Mouse (Mus musculus) frontal cortex, postnatal 25 days (tissue): ENCODE measurements around the gene Itga2.

ENCODE experiments used
- DNase-seq, 2 experiments: peaks; one replicate each; pipeline ENCODE4 v3.0.0; 2022; ENCODE audit warnings: low spot score in 2 of 2

The Itga2 gene

DNA sequence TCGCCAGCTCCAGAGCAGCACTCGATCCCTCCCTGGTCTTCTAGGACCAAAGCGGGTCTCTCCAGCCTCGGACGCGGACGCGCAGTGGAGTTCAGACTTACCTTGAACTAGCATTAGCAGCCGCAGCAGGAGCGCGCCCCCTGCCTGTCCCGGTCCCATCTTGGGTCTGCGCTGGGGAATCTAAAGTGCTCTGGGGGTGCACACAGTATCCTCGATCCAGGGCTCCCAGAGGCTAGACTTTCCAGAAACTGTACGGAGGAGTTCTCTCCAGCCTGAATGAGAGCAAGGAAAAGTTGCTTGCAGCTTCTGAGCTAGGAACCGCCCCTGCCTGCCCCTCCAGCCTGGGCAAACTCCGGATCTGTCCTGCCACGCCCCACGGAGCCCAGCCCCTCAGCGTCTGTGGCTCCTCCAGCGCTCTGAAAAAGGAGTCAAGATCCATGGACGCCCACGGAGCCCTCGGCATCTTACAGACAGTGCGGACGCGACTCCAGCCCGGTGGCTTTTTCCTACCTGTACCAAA is at the start of gene Itga2:
Itga2 (minus strand) TSS at position 326 of the 520 bp plus-strand sequence.
- peak; percentile 7 to 27 for DNase-seq

DNA sequence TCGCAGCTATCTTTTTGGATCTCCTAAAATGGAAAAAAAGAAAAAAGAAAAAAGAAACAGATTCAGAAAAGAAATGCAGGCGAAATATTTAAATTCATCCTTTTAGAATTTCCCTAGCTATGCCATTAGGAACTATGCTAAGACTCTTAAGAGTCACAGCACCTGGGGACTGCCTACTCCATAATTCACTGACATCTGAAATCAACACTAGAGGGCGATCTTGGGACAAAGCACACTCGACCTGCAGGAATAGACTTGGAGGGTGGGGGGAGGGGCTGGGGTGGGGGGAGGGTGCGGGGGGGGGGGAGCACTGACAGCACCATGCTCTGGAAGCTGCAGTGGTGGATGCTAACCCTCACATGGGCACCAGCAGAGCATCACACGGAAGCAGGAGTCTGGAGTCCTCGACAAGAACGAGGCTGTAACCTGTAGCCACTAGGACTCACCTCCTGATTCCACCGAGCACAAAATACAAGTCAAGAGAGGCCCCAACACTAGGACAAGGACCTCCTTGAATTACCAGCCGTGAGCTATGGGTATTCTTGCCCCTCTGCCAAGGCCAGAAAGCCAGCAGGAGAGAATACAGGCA is 49.0 kb upstream of the Itga2 start:
- DNase-seq, result no peak

DNA sequence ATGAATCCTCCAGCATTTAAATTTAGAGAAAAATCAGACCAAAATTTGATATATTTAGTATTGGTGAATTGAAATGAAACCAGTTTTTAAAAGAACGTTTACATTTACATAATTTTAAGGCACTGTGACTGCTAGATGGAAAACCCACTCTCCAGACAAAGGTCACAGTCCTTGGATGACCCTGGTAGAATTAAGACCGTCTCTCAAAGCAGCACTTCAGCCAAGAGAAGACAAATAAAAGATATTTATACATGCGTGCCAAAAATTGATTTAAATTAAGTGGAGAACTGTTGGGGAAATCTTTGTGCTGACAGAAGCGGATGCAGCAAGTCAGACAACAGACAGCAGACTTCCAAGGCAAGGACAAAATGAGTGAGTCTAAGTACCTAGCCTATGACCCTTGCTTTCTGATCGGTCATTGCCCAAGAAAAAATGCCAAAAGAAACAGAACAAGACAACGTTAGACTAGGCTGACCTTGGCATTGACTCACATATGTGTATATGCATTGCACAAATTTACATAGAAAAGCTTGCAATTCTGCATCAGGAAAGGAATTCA is 42.7 kb upstream of the Itga2 start:
- DNase-seq, result no peak

DNA sequence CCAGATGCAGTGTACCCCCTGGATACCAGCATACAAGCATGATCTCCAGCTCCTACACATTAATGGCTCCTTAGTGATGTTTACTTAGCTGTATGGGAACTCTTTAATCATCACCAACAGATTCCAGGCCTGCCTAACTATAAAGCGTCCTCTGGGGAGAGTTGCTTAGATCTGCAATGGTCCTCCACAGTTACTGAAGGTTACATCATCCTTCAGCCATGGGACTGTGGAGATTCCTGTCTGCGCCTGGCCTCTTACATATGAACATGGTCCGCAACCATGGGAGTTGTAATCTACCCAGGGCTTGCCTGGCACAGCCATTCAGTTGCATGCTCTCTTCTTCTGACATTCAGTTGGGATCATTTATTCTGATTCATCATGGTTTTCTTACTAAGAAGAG is 40.0 kb upstream of the Itga2 start:
- no peak for DNase-seq

DNA sequence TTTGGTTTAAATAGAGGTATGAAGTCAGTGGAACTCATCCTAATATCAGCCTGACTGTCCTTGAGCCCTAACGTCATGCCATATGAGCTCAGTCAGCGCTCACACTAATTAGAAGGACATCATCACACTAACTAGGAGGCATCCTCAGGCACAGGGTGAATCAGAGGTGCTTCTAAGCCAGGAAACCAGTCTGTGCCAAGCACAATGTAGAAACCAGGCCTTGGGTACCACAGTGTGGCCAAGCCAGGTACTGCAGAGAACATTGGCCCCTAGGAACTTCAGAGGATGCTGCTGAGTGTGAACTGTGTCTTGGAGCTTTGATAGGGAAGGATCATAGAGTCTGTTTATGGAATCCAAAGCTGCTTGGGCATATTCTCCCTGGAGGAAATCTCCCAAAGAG is 32.3 kb upstream of the Itga2 start:
- peak; percentile 77 to 85 for DNase-seq

DNA sequence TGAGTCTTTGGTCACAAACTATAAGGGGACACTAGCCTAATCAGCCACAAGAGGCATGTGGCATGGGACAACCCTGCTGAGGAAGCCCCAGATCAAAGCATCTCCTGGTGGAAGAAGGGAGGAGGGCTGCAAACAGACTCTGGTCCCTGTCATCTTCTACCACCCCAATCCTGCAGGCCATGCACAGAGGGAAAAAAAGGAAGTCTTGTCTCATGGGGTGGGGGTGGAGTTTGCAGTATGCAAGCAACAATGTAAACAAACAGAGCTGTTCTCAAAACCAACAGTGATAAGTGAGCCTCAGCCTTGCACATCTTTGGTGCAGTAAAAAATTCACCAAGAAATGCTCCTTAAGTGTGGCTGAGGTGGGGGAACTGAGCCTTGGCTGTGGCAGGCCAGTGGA is 22.6 kb upstream of the Itga2 start:
- no peak for DNase-seq

DNA sequence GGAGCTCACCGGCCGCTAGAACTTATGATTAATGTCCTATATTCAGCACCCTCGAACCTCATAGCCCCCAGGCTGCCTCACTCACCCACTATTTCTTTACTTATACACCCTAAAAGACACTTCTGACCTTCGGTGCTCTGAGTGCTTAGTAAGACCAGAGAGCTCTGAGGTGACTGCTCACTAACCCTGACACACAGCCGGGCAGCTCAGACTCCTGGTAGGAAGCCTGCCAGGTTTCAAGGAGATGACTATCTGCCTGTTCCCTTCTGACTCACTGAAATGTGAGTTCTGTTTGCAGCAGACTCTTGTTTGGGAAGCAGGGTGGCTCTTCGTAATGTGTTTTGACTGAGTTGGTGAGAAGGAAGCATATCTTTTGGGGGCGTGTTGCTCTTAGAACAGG is 1.6 kb upstream of the Itga2 start:
- no peak for DNase-seq

DNA sequence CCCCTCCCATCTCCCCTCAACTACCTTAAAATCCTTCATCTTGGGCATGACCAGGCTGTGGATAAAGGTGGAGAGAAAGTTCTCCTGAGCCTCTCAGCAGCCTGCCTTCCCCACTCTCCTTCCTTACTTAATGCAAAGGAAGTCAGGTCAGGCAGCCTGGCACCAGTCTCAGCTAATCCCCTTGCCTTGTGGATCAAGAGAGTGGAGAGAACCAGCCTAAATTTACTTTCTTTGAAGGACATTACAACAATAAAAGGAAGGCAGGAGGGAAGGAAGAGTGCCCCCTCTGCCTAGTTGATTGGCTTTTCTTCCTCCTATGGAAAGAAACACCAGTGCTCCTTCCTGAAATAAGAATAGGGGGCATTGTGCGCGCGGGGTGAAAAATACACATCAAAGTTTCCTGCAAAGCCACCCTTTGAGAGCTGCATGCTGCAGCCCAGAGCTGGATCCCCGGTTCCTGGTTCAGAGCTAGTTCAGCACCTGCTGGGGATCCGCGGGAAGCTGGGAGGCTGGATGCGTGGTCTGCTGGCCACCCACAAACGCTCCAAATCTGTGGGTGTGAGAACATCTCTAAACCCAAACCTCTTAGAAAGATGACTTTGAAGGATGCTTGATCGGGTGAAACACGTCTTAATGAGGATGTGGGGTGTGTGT is 777 bp downstream of the Itga2 start:
- DNase-seq, result no peak

DNA sequence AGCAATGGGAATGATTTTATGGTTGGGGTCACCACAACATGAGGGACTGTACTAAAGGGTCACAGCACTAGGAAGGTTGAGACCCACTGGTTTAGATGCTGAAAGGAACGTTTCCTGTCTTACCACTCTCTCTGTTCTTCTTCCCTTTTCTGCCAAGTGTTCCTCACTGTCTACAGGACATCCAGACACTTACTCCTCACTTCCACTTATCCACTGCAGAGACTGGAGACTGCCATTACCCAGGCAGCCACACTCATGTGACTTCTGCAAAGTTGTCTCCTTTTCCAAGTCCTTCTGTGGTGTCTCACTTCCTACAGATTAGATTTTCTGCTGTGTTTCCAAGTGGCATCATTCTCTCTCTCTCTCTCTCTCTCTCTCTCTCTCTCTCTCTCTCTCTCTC is 7.1 kb downstream of the Itga2 start:
- DNase-seq, result no peak

DNA sequence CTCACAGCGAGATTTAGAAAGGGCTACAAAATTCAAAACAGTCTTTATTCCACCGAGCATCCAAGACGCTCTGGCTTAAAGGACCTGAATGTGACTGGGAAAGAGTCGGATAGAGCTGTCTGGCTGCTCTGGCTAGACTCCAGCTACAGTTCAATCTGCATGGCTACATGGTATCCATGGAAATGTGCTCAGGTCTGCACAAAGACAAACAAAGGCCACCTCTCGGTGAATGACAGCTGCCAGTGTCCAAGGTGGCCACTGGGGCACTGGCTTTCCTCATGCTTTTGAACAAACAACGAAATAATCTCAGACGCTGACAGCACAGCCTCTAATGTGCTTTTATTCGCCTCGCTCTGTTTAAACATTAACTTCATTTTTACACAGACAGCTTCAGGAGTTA is 8.6 kb downstream of the Itga2 start:
- no peak for DNase-seq

DNA sequence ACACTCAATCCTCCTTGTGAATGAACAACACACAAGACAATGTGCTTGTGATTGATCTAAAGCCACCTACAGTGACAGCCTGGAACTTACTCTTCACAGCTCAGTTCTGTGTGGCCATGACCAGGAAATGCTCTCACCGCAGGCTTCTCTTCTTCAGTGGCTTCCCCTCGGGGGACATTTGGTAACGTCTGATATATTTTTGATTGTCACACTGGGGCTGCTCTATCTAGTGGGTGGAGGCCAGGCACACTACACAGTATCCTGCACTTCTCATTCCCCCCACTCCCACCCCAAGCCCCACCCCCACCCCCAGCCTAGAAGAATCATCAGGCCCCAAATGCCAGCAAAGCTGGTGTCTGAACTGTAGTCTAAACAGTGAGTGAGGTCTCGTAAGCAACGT is 16.1 kb downstream of the Itga2 start:
- DNase-seq, result no peak

DNA sequence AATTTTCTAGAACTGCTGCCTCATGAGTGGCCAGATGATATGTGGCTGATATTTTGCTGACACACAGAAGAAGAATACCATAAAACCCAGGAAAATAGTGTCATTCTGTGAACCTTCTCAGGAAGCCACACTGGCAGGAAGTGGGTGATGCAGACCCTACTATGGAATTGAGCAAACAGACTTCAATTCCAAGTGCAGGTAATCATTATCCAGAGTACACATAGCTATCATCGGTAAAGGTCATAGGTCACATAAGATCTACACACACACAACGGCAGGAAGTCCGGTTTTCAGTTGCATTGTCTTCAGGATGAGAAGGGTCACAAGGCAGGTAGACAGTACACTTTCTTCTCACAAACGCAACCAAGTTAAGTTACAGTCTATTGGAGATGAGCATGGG is 16.9 kb downstream of the Itga2 start:
- DNase-seq, result no peak

DNA sequence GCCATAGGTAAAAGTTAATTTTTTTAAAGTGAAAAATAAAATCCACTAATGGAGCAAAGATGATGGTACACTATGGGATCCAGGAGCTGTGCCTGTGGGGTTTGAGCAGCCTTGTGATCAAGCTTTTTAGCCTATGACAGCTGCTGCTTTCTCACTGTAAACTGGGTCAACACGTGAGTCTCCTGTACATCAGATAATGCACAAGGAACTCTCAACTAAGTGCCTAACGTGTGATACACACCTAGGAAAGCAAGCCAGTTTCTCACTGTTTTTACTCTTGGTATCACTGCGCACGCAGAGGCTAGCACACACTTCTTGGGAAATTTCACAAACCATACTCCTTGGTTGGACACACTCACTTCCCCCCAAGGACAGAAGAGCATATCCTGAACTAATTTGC is 17.3 kb downstream of the Itga2 start:
- DNase-seq, result no peak

DNA sequence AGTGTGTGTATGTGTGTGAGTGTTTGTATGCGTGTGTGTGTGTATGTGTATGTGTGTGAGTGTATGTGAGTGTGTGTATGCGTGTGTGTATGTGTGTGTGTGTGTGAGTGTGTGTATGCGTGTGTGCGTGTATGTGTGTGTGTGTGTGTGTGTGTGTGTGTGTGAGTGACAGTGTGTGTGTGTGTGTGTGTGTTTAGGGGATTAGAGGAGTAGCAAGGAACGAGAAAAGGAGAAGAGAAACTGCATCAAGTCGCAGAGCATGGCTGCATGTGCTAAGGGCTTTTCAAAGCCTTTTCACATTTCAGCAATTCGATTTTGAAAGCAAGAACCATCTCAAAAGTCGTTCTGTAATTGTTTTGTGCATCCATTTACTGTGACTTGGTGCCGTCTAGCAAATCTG is 21.3 kb downstream of the Itga2 start:
- DNase-seq, result no peak

DNA sequence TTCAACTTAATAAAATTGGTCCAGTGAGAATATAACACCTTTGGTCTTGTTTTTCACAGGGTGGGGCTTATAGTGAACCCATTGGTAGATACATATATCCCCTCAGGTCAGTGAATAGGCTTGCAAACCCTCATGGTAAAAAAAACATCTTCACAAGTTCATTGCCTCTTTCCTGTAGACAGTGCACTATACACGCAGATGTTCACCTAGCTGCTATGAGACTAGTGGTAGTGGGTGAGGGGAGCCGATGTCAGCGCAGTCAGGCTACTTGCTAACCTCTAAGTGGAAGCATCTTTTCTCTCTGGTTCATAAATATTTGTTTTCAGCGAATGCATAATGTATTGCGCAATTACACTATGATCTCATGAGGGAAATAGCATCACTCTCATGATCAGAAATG is 22.4 kb downstream of the Itga2 start:
- DNase-seq, result no peak

DNA sequence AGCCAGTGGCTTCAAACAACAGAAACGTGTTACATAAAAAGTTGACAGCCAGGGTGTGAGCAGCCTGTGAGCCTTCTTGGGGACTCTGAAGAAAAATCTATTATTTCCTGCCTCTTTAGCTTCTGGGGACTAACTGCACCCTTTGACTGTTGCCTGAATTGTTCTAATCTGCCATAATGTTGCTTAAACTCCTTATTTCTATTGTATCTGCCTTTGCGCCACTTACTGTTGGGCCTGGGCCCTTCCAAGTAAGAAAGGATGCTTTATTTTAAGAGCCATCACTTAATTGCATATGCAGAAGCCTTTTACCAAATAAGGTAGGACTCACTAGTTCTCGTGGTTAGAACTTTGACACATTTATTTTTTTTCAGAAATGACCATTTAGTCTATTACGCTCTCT is 24.0 kb downstream of the Itga2 start:
- DNase-seq, result no peak

DNA sequence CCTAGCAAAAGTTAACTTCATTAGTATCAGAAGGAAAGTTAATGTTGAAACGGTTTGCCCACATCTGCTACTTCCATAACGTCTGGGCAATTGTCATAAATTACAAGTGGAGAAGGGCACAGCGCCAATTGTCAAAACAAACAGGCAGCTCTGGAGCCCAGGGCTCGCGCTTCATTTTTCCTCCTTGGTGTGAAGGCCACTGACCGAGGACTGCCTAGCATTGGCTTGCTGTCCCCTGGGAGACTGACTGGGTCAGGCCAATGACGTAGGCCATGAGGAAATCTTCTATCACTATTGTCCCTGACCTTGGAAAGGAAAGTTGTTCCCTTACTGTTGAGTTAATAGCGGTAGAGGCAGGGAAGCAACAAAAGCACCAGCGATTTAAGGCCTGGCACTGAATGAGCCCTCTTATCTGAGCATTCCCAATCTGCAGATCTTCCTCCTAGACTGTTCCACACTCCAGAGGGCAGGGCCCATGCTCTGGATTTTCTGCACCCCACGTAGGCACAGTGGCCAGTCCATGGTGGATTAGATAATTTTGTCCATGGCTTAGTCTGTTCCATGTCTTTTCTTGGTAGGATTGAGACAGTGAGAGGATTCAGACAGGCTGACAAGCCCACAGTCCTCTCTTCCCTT is 35.0 kb downstream of the Itga2 start:
- DNase-seq, result no peak

DNA sequence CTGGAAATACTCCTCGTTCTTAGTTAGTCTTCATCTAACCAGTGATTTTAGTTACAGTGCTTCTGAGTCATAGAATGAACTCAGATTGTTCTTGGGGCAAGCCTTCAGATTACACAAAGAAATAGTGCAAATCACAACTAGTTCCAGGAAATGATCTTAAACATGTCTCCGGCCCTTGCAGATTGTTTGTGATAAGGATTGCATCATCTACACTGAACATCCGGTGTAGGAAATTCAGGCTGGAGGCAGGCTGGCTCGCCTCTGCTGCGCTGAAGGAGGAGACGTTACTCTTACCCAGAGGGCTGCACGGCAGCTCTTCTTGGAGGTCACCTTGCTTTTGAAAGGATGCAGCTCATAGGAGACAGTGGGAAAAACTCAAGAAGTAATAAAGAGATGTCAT is 36.0 kb downstream of the Itga2 start:
- no peak for DNase-seq

DNA sequence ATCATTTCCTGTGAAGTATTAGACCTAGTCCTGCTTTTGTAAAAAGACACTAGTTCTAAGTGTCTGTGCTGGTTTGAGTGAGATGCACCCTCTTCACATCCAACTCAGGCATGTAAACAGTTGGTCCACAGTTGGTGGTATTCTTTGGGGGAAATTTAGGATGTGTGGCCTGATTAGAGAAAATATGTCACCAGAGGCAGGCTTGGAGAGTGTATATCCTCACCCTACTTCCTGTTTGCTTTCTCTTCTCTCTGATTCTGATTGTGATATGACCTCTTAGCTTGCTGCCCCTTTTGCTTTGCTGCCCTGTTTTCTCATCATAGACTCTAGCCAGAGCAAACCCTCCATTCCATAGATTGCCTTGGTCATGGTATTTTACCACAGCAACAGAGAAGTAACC is 37.2 kb downstream of the Itga2 start:
- DNase-seq, result no peak

DNA sequence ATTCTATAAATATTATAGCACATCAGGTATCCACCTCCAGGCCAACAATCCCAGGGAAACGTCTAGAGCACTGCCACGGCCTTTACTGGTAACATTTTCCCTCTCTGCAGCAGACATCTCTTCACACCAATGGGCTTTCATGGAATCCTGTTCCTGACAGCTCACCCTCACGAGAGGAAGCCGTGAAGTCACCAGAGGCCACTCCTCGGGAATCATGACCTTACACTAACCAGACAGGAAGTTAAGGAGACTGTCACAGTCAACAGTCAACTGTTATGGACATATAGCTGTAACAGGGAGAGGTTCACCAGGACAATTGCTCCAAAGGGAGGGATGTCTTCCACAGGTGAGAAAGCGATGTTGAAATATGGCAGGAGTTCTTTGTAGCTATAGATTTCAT is 40.2 kb downstream of the Itga2 start:
- DNase-seq, result no peak

DNA sequence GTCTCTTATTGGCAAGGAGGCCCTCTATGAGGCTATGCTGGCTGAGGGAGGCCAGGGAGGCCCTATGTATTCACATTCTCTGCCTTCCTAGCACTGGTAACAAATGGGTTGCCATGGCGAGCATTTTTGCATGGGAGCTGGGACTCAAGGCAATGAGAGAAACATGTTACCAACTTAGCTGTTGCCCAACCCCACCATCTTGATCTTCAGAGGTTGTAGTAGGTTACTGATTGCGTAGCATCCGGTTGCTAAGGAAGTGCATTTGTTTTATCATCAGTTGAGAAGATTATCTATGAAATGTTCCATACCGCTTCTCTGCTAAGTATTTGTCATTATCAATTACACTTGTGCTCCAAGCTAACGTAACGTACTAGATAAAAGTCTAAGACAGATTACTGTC is 44.2 kb downstream of the Itga2 start:
- DNase-seq, result no peak

DNA sequence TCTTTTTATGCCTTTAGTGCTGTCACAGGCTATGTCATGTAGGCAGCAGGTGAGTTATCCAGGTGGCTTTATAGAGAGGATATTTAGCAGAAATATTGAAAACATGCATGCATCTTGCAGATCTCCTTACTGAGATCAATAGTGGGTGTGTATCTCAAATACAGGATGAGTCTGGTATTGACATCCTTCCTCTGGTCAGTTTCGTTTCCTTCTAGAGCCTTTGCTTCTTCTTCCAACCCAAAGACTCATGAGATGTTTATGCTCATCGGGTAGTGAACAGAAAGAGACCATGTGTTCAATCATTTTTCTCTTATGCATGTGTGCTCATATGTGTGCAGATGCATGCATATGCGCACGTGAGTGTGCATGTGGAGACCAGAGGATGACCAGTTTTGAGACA is 44.6 kb downstream of the Itga2 start:
- no peak for DNase-seq

DNA sequence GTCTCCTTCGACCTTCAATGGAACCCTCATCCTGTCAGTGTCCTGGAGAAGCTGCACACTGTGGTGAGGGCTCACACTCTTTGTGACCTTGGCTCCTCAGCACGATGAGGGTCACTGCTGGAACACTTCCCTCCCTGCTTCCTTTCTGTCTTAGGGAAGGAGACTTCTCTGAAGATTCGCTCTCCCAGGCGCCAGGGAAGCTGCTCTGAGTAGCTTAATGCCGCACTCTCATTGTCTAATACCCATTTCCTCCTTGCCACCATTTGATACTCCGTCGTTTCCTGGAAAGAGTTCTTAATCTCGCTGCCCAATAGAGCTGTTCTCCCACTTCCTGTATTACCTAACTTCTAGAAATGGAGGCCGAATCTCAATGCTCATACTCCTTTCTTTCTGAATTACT is 46.7 kb downstream of the Itga2 start:
- DNase-seq, result no peak
